Mouse (Mus musculus): ENCODE results near the gene Olfr1475. TPM values are rescaled to one million over a fixed set of nuclear protein-coding genes. Genes with fewer than 3 reads are reported as not detected.
"Not testable (repeated sequence)": the region's sequence is repeated elsewhere in the genome, so short reads cannot be mapped to it uniquely, and the experiment has no call there.

The Olfr1475 gene
- not detected for total RNA-seq (2022)

GRCm38 (mm10) chr19:13480096-13480495, at the start of gene Olfr1475:
TSS of gene Olfr1475 (minus strand) at chr19:13480196.
- DNase-seq (ENCODE audit: low spot score in 2 of 2), result no peak

- no peak for DNase-seq (ENCODE audit: low spot score in 2 of 2)
These were observed 47.6 kb upstream of the Olfr1475 start, which contains the start of gene Olfr1480 for GRCm38 (mm10) chr19:13527613-13528012. TSS of gene Olfr1480 (plus strand) at chr19:13527913.

- no peak for DNase-seq (ENCODE audit: low spot score in 2 of 2)
These were observed 20.2 kb upstream of the Olfr1475 start, which contains the start of gene Olfr1477 for GRCm38 (mm10) chr19:13500246-13500645. TSS of gene Olfr1477 (plus strand) at chr19:13500546.

- DNase-seq (ENCODE audit: low spot score in 2 of 2), result not testable (repeated sequence)
These were observed 10.7 kb downstream of the Olfr1475 start, which contains the start of gene Olfr1474 for GRCm38 (mm10) chr19:13469265-13469664. TSS of gene Olfr1474 (plus strand) at chr19:13469565.

- no peak for DNase-seq (ENCODE audit: low spot score in 2 of 2)
These were observed 24.0 kb downstream of the Olfr1475 start, which contains the start of gene Olfr1472 for GRCm38 (mm10) chr19:13455986-13456385. TSS of gene Olfr1472 (minus strand) at chr19:13456086.

- DNase-seq (ENCODE audit: low spot score in 2 of 2), result not testable (repeated sequence)
These were observed 36.9 kb downstream of the Olfr1475 start, which contains the start of gene Olfr1471 for GRCm38 (mm10) chr19:13443109-13443508. TSS of gene Olfr1471 (plus strand) at chr19:13443409.

Other genes starting within 250 kb of the Olfr1475 start
- not detected for gene Olfr1463, start 248.9 kb downstream of the Olfr1475 start, total RNA-seq (2022)
- not detected for gene Olfr1465, start 164.7 kb downstream of the Olfr1475 start, total RNA-seq (2022)
- gene Olfr1466, start 141.3 kb downstream of the Olfr1475 start, total RNA-seq (2022), result not detected
- not detected for gene Olfr1467, start 118.0 kb downstream of the Olfr1475 start, total RNA-seq (2022)
- gene Olfr1469, start 72.3 kb downstream of the Olfr1475 start, total RNA-seq (2022), result not detected
- not detected for gene Olfr1471, start 36.8 kb downstream of the Olfr1475 start, total RNA-seq (2022)
- not detected for gene Olfr1472, start 24.1 kb downstream of the Olfr1475 start, total RNA-seq (2022)
- gene Olfr1474, start 10.6 kb downstream of the Olfr1475 start, total RNA-seq (2022), result not detected
- not detected for gene Olfr1477, start 20.4 kb upstream of the Olfr1475 start, total RNA-seq (2022)
- gene Olfr1480, start 47.7 kb upstream of the Olfr1475 start, total RNA-seq (2022), result not detected
- gene Olfr1484, start 103.3 kb upstream of the Olfr1475 start, total RNA-seq (2022), result not detected
- gene Olfr1487, start 137.2 kb upstream of the Olfr1475 start, total RNA-seq (2022), result not detected
- not detected for gene Olfr1489, start 151.4 kb upstream of the Olfr1475 start, total RNA-seq (2022)
- gene Olfr1490, start 170.9 kb upstream of the Olfr1475 start, total RNA-seq (2022), result not detected
- gene Olfr1491, start 217.1 kb upstream of the Olfr1475 start, total RNA-seq (2022), result not detected
- gene Olfr1493-ps1, start 243.1 kb upstream of the Olfr1475 start, total RNA-seq (2022), result not detected